Mouse (Mus musculus): ENCODE results near the gene Bsn. TPM values are rescaled to one million over a fixed set of nuclear protein-coding genes. Genes with fewer than 3 reads are reported as not detected.

Gene Bsn
- total RNA-seq, 2 experiments from 2014 or later = 139 to 142 TPM

DNA sequence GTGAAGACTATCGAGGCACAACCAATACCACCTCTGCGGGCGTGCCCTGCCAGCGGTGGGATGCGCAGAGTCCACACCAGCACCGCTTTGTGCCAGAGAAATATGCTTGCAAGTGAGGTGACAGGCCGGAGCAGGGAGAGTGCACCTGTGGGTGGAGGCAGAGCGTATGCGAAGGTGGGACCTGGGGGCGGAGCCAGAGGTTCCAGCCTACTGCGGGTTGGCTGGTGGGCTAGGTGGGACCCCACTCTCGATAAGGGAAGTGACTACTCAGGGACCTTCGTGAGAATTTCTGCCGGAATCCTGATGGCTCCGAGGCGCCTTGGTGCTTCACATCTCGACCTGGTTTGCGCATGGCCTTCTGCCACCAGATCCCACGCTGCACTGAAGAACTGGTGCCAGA, 107.6 kb downstream of the Bsn start:
- intact Hi-C loops (cut with DNase I) = no loop called here
- no peak for DNase-seq (ENCODE audit: extremely low spot score in 1 of 2, low spot score in 2 of 2)

GRCm38 (mm10) chr9:108080168-108080567, 110.0 kb downstream of the Bsn start, which contains the start of gene Mst1:
TSS of gene Mst1 (plus strand) at chr9:108080436.
- intact Hi-C loops (cut with DNase I) = no loop called here
- DNase-seq (ENCODE audit: extremely low spot score in 1 of 2, low spot score in 2 of 2) = no peak

DNA sequence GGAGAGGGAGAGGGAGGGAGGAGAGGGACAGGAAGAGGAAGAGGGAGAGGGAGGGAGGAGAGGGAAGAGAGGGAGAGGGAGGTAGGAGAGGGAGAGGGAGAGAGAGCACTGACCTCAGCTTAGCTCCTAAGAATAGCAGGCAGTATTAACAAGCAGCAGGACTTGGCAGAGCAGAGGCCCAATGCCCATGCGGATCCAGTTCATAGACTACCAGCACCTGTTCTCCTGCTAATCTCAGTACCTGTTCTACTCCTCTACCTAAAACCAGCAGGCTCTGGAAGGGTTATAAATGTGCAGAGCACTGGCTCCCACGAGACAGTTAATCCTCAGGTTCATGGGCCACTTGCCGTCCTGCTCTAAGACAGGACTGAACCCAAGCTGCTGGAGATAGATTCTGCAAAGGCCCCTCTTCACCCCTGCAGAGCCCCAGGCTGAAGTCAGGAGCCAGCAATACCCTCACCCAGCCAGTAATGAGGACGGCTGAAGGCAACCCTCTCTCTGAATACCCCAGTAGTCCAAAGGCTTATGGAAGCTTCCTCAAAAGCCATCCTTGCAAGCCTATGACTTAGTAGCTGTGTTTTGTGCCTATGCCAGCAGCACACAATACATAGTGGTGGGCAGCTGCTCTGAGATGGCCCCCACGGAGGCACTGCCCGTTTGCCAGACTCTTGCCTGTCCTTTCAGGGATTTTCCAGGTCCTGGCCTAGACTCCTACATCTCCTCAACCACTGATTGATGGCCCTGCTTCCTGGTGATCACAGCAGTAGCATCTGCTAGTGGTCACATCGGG, 116.8 kb downstream of the Bsn start:
- intact Hi-C loops (cut with DNase I) = no loop called here
- DNase-seq (ENCODE audit: extremely low spot score in 1 of 2, low spot score in 2 of 2) = no peak

DNA sequence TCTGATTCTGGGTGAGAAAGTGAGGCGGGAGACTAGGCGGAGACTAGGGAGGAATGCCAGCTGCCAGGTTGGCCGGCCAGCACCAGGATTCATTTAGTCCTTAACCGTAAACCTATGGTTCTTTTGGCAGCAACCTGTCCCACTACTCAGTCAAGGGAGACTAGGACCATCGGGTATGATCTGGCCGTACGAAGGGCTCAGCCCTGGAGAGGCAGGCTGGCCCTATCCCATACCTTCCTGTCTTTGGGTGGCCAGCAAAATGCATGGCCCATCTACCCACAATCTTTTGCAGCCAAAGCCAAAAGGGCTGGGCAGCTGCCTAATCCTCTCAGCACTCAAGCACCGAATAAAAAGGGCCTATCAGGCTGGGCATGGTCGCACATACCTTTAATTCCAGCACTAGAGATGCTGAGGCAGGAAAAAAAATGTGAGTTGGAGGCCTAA, 117.7 kb downstream of the Bsn start:
- no peak for DNase-seq (ENCODE audit: extremely low spot score in 1 of 2, low spot score in 2 of 2)
- intact Hi-C loops (cut with DNase I) = no loop called here

DNA sequence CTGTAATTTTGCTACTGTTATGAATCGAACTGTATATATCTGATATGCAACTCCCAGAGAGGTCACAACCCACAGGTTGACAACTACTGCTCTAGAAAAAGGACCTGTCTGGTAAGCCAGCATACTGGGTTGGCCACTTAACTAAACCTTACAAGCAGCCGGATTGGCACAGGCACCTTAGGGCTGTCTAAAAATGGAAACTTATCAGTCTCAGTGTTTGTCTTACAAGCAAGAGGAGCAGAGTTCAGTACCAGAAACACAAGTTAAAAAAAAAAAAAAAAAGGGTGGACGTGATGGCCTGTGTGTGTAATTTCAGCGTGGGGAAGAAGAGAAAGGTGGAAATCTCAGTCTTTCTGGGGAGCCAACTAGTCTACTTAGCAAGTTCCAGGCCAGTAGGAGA, 118.4 kb downstream of the Bsn start:
- intact Hi-C loops (cut with DNase I) = no loop called here
- DNase-seq (ENCODE audit: extremely low spot score in 1 of 2, low spot score in 2 of 2) = no peak

- DNase-seq (ENCODE audit: extremely low spot score in 1 of 2, low spot score in 2 of 2) = no peak
- intact Hi-C loops (cut with DNase I) = loop anchor here (5.0 kb wide), 2 partner anchors 107 to 167 kb away; no protein-coding TSS in a partner anchor
Measured at GRCm38 (mm10) chr9:108069529-108069928, 120.7 kb downstream of the Bsn start.

DNA sequence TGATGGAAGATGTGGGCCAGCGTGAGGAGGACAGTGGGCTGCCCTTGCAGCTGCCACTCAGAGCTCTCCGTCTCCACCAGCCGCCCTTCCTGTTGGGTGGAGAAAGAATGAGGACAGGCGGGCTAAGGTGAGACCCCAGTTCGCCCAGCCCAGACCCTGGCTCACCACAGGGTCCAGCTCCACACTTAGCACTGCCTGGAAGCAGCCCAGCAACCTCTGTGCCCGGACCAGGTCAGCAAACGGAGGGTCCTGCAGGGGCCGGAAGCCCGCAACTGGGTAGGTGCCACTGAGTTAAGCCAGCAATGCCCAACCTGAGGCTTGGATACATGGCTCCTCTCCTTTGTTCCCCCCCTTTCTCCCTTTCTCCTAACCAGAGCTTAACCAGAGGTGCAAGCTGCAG, 121.2 kb downstream of the Bsn start:
- intact Hi-C loops (cut with DNase I) = loop anchor here (5.0 kb wide), 2 partner anchors 107 to 167 kb away; no protein-coding TSS in a partner anchor
- no peak for DNase-seq (ENCODE audit: extremely low spot score in 1 of 2, low spot score in 2 of 2)

DNA sequence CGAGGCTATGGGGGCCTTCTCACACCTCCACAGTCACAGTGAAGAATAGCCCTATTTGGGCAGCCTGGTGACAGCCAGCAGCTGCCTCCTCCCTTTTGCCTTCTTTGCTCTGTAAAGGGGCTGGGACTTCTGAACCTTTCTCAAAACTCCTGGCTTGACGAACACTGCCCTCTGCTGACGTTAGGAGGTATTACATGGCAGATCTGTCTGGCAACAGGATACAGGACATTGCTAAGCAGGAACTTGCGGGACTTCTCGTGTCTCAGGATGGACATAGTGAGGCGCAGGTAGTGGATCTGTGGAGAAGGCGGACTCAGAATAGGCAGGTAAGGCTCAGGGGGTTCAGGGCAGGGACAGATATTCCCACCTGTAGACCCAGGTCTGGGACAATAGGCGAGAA, 122.3 kb downstream of the Bsn start:
- intact Hi-C loops (cut with DNase I) = loop anchor here (5.0 kb wide), 2 partner anchors 106 to 166 kb away; no protein-coding TSS in a partner anchor
- peak; percentile 79 to 81 for DNase-seq (ENCODE audit: extremely low spot score in 1 of 2, low spot score in 2 of 2)

- DNase-seq (ENCODE audit: extremely low spot score in 1 of 2, low spot score in 2 of 2) = no peak
- intact Hi-C loops (cut with DNase I) = loop anchor here (5.0 kb wide), 2 partner anchors 105 to 165 kb away; no protein-coding TSS in a partner anchor
Measured at GRCm38 (mm10) chr9:108067199-108067598, 123.0 kb downstream of the Bsn start.

DNA sequence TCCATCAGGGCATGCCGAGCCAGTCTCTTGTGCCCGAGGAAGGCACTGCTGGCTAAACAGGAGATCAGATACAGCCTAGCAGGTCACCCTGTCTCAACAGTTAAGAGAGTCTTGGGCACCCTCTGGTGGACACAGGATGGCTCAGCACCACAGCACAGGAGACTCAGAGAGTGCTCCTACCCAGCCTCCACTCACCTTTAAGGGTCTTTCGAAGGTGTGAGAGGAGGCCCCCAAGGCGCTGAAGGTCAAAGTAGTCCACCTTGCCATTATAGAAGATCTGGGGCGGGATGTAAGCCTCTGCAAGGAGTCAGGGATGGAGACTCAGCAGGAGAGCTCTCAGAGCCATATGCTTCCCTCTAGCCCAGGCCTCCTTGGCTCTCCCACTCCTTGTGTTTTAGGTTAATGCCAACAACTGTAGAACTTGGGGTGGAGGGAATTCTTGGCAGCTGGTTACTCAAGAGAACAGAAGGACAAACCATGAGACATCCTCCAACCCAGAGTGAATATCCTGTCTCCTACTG, 124.6 kb downstream of the Bsn start:
- intact Hi-C loops (cut with DNase I) = loop anchor here (5.0 kb wide), 2 partner anchors 103 to 163 kb away; no protein-coding TSS in a partner anchor
- peak in 1 of 2 experiments; percentile 67 for DNase-seq (ENCODE audit: extremely low spot score in 1 of 2, low spot score in 2 of 2)

DNA sequence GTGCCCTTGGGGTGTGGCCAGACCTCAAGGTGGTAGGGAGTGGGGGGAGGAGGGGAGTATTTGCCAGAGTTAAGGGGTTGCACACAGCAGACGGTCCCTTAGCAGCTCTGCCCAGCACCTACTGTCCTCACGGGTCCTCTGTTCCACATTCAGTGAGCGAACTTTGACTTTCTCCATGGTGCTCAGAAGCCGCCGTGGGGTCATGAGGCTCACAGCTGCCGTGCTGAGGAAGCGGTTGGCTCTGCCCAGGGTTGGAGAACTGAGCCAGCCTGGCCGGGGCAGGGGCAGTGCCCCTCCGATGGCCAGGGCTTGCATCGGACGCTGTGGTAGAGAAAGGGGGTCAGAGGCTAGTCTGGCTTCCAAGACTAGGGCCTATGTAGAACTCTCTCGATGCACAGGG, 126.8 kb downstream of the Bsn start:
- DNase-seq (ENCODE audit: extremely low spot score in 1 of 2, low spot score in 2 of 2) = no peak
- intact Hi-C loops (cut with DNase I) = no loop called here

- DNase-seq (ENCODE audit: extremely low spot score in 1 of 2, low spot score in 2 of 2) = peak in 1 of 2 experiments; percentile 15
- intact Hi-C loops (cut with DNase I) = no loop called here
Measured at GRCm38 (mm10) chr9:108062142-108062541, 128.0 kb downstream of the Bsn start.

DNA sequence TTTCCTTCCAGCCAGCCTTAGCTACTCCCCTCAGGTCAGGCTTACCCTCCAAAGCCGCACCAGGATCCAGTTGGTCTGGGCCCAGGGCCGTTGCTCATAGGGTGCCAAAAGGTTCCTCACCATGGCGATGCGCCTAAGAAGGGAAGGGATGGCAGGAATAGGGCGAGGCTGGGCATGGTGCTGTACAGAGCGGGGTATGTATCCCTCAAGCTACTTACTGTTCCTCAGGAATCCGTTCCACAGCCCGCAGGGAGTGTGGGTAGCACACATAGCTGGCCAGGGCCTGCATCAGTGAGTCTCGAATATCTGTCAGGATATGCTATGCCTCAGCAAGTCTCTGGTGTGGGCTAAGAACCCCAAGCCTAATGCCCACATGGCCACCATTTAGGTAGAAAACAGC, 131.9 kb downstream of the Bsn start:
- DNase-seq (ENCODE audit: extremely low spot score in 1 of 2, low spot score in 2 of 2) = peak in 1 of 2 experiments; percentile 19
- intact Hi-C loops (cut with DNase I) = no loop called here

GRCm38 (mm10) chr9:108057262-108057562, 133.0 kb downstream of the Bsn start:
- intact Hi-C loops (cut with DNase I) = no loop called here
- DNase-seq (ENCODE audit: extremely low spot score in 1 of 2, low spot score in 2 of 2) = no peak

DNA sequence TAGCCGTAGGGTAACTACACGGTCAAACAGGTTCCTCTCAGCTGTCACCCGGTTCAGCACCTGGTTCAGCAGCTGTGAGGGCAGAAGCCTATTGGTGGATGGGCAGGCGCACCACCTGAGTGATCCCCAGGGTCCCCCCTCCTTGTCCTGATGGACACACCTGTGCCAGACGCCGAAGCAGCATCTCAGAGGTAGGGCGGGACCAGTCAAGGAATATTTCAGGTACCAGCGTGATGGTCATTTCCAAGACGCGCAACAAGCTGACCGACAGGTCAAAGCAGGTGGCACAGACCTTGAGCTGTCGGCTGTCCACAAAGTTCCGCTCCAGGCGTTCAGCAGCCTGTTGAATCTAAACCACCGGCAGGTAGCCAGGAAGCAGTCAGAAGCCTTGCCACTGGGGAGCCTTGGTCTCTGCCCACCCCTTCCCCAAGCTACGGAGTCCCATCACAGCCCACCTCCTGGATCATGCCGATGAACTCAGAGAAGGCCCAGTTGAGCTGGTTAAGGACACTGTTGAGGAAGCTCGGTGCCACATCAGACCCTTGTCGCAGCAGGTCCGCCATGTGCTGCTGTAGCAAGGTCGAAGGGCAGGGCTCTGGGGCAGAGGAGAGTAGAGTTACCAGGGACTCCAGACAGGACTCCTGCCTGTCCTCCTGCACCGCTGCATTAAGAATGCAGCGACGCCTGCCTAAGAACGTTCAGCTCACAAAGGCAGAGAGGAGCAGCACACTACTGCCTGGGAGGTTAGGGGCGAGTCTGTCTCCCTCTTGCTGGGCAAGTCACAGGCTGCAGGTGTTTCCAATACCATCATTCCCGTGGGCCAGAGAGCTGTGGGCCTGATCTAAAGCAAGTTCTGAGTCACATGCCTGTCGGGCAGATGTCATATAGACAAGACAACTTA, 133.6 kb downstream of the Bsn start:
- intact Hi-C loops (cut with DNase I) = no loop called here
- no peak for DNase-seq (ENCODE audit: extremely low spot score in 1 of 2, low spot score in 2 of 2)

- intact Hi-C loops (cut with DNase I) = no loop called here
- no peak for DNase-seq (ENCODE audit: extremely low spot score in 1 of 2, low spot score in 2 of 2)
Measured at GRCm38 (mm10) chr9:108055661-108056237, 134.4 kb downstream of the Bsn start.

DNA sequence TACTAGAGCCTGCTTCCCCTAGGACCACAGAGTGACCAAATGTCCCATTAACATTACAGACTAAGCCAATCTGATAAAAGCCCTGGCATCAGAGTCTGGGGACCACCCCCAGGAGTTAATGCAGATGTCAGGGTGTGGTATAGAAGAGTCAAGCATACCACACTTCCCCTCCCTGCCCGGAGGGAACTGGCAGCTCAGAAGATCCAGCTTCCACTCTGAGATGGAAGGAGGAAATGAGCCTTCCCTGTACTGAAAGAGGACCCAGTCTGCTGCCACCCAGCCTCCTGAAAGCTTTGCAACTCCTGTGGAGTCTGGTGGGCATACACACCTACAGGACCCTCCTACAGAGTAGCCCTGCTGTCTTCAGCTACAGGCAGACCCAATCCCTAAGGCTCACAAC, 135.1 kb downstream of the Bsn start:
- DNase-seq (ENCODE audit: extremely low spot score in 1 of 2, low spot score in 2 of 2) = no peak
- intact Hi-C loops (cut with DNase I) = no loop called here

GRCm38 (mm10) chr9:108054331-108055040, 135.7 kb downstream of the Bsn start:
- intact Hi-C loops (cut with DNase I) = loop anchor here (5.0 kb wide), 1 partner anchor 92 kb away; no protein-coding TSS in a partner anchor
- DNase-seq (ENCODE audit: extremely low spot score in 1 of 2, low spot score in 2 of 2) = no peak

All from left cerebral cortex, postnatal 10 days (tissue).